Mouse (Mus musculus): ENCODE measurements at regions not wholly inside any gene's neighbourhood (a gene's known extent, or its start where the extent isn't known, plus 50 kb on each side); places are given as distances from the start of the nearest gene placed in this dataset.
A peak's percentile ranks its signal among the peaks of the same experiment; 100 is the strongest.

DNA sequence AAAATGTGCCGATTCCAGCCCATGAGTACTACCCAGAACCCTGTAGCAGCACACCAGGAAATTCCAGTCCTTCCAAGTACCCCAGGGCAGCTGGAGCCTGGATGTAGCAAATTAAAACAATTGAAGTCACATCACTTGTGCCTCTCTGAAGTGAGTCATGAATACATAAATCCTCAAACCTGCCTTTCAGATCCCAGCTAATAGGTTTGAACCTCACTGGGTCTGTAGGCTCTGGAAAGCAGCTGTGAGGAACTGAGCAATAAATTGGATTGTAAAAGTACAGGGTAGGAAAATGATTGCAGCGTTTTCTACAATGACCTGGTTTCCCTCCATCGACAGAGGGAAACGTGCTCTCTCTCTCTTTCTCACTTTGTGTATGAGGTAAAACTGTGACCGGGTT is 101.6 kb upstream of the Topaz1 start:
- no peak overlapping the region for H3K9ac ChIP-seq (ENCODE audit: low read length)
- H3K36me3 ChIP-seq (ENCODE audit: control insufficient read depth, insufficient read depth, low read length) = no peaks in the 10 kb centered on the region
- no peaks in the 10 kb centered on the region for H3K9me3 ChIP-seq (ENCODE audit: control insufficient read depth, low read length)
- H3K27ac ChIP-seq (replicated peaks in 1 of 2; ENCODE audit: control insufficient read depth in 1 of 2, insufficient read depth in 1 of 2, low read depth in 2 of 2, low read length in 2 of 2) = no peak overlapping the region
- 82% methylated on average over 5 of the region's 5 CpGs for WGBS
- no peak for ATAC-seq (ENCODE audit: insufficient number of reproducible peaks, insufficient read depth, low FRiP score, low read depth)
- no peak overlapping the region for H3K4me2 ChIP-seq (ENCODE audit: low read length)
- H3K27me3 ChIP-seq (ENCODE audit: control insufficient read depth, insufficient read depth, low read length) = 0 out of 2 replicates have a peak, but pooled peaks cover 3% of the 10 kb centered on the region
- no peak overlapping the region for H3K4me3 ChIP-seq (ENCODE audit: control insufficient read depth in 1 of 2, insufficient read depth in 1 of 2, low read depth in 1 of 2, low read length in 2 of 2)
- H3K4me1 ChIP-seq (ENCODE audit: control insufficient read depth in 2 of 2, insufficient read depth in 2 of 2, low read length in 2 of 2) = no peaks in the 10 kb centered on the region

- Histone ChIP-seq H3K4me2 (ENCODE audit: low read length) (no peak overlapping the region), H3K27me3 (ENCODE audit: control insufficient read depth, insufficient read depth, low read length) (0 out of 2 replicates have a peak, but pooled peaks cover 3% of the 10 kb centered on the region), H3K4me3 (ENCODE audit: control insufficient read depth in 1 of 2, insufficient read depth in 1 of 2, low read depth in 1 of 2, low read length in 2 of 2) (no peak overlapping the region), H3K9me3 (ENCODE audit: control insufficient read depth, low read length) (no peaks in the 10 kb centered on the region), H3K4me1 (ENCODE audit: control insufficient read depth in 2 of 2, insufficient read depth in 2 of 2, low read length in 2 of 2) (no peaks in the 10 kb centered on the region), H3K27ac (replicated peaks in 1 of 2; ENCODE audit: control insufficient read depth in 1 of 2, insufficient read depth in 1 of 2, low read depth in 2 of 2, low read length in 2 of 2) (no peak overlapping the region), H3K9ac (ENCODE audit: low read length) (no peak overlapping the region), H3K36me3 (ENCODE audit: control insufficient read depth, insufficient read depth, low read length) (no peaks in the 10 kb centered on the region)
- no peak for ATAC-seq (ENCODE audit: insufficient number of reproducible peaks, insufficient read depth, low FRiP score, low read depth)
- 80% methylated on average over 3 of the region's 3 CpGs for WGBS
Measured at GRCm38 (mm10) chr9:122650862-122651261, 96.3 kb upstream of the Topaz1 start.

DNA sequence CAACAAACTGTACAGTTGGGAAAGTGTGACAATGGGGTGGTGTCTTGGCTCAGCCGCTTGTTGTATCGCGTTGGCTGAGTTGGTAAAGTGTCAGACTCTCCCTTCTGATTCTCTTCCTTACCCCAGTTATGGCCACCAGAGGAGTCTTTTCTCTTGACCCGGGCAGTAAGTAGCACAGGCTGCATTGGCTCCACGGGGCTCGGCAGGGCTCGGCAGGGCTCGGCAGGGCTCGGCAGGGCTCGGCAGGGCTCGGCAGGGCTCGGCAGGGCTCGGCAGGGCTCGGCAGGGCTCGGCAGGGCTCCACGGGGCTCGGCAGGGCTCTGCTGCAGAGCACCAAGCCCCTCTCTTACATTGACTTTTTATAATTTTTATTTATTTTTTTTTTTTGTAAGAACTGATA is 91.6 kb upstream of the Topaz1 start:
- no peak for ATAC-seq (ENCODE audit: insufficient number of reproducible peaks, insufficient read depth, low FRiP score, low read depth)
- Histone ChIP-seq H3K9me3 (ENCODE audit: control insufficient read depth, low read length) (no peaks in the 10 kb centered on the region), H3K4me3 (ENCODE audit: control insufficient read depth in 1 of 2, insufficient read depth in 1 of 2, low read depth in 1 of 2, low read length in 2 of 2) (no peak overlapping the region), H3K4me2 (ENCODE audit: low read length) (no peak overlapping the region), H3K27ac (replicated peaks in 1 of 2; ENCODE audit: control insufficient read depth in 1 of 2, insufficient read depth in 1 of 2, low read depth in 2 of 2, low read length in 2 of 2) (no peak overlapping the region), H3K9ac (ENCODE audit: low read length) (no peak overlapping the region), H3K36me3 (ENCODE audit: control insufficient read depth, insufficient read depth, low read length) (no peaks in the 10 kb centered on the region), H3K4me1 (ENCODE audit: control insufficient read depth in 2 of 2, insufficient read depth in 2 of 2, low read length in 2 of 2) (no peaks in the 10 kb centered on the region), H3K27me3 (ENCODE audit: control insufficient read depth, insufficient read depth, low read length) (no peaks in the 10 kb centered on the region)
- 30% methylated on average over 17 of the region's 17 CpGs for WGBS

GRCm38 (mm10) chr9:122660050-122660449 is 87.1 kb upstream of the Topaz1 start:
- WGBS = 54% methylated on average over 9 of the region's 9 CpGs
- no peaks in the 10 kb centered on the region for H3K9me3 ChIP-seq (ENCODE audit: control insufficient read depth, low read length)
- no peak overlapping the region for H3K4me3 ChIP-seq (ENCODE audit: control insufficient read depth in 1 of 2, insufficient read depth in 1 of 2, low read depth in 1 of 2, low read length in 2 of 2)
- ATAC-seq (ENCODE audit: insufficient number of reproducible peaks, insufficient read depth, low FRiP score, low read depth) = no peak
- H3K27me3 ChIP-seq (ENCODE audit: control insufficient read depth, insufficient read depth, low read length) = no peaks in the 10 kb centered on the region
- H3K4me2 ChIP-seq (ENCODE audit: low read length) = no peak overlapping the region
- H3K27ac ChIP-seq (replicated peaks in 1 of 2; ENCODE audit: control insufficient read depth in 1 of 2, insufficient read depth in 1 of 2, low read depth in 2 of 2, low read length in 2 of 2) = no peak overlapping the region
- H3K36me3 ChIP-seq (ENCODE audit: control insufficient read depth, insufficient read depth, low read length) = no peaks in the 10 kb centered on the region
- no peaks in the 10 kb centered on the region for H3K4me1 ChIP-seq (ENCODE audit: control insufficient read depth in 2 of 2, insufficient read depth in 2 of 2, low read length in 2 of 2)
- H3K9ac ChIP-seq (ENCODE audit: low read length) = no peak overlapping the region

GRCm38 (mm10) chr9:122666978-122667645 is 80.0 kb upstream of the Topaz1 start:
- WGBS = 40% methylated on average over 3 of the region's 5 CpGs
- H3K9me3 ChIP-seq (ENCODE audit: control insufficient read depth, low read length) = no peaks in the 10 kb centered on the region

GRCm38 (mm10) chr9:122667646-122667981 is 79.5 kb upstream of the Topaz1 start:
- Histone ChIP-seq H3K9ac (ENCODE audit: low read length) (no peak overlapping the region), H3K36me3 (ENCODE audit: control insufficient read depth, insufficient read depth, low read length) (no peaks in the 10 kb centered on the region), H3K4me3 (ENCODE audit: control insufficient read depth in 1 of 2, insufficient read depth in 1 of 2, low read depth in 1 of 2, low read length in 2 of 2) (no peak overlapping the region), H3K27me3 (ENCODE audit: control insufficient read depth, insufficient read depth, low read length) (no peaks in the 10 kb centered on the region), H3K27ac (replicated peaks in 1 of 2; ENCODE audit: control insufficient read depth in 1 of 2, insufficient read depth in 1 of 2, low read depth in 2 of 2, low read length in 2 of 2) (no peak overlapping the region), H3K9me3 (ENCODE audit: control insufficient read depth, low read length) (no peaks in the 10 kb centered on the region), H3K4me1 (ENCODE audit: control insufficient read depth in 2 of 2, insufficient read depth in 2 of 2, low read length in 2 of 2) (no peaks in the 10 kb centered on the region; a peak in 1 of 4 replicates), H3K4me2 (ENCODE audit: low read length) (no peak overlapping the region)
- ATAC-seq (ENCODE audit: insufficient number of reproducible peaks, insufficient read depth, low FRiP score, low read depth) = no peak
- 53% methylated on average over 3 of the region's 3 CpGs for WGBS

More at GRCm38 (mm10) chr9:122666978-122667645, 80.0 kb upstream of the Topaz1 start:
- Histone ChIP-seq H3K36me3 (ENCODE audit: control insufficient read depth, insufficient read depth, low read length) (no peaks in the 10 kb centered on the region), H3K27ac (replicated peaks in 1 of 2; ENCODE audit: control insufficient read depth in 1 of 2, insufficient read depth in 1 of 2, low read depth in 2 of 2, low read length in 2 of 2) (no peak overlapping the region), H3K9ac (ENCODE audit: low read length) (no peak overlapping the region), H3K4me2 (ENCODE audit: low read length) (no peak overlapping the region), H3K4me1 (ENCODE audit: control insufficient read depth in 2 of 2, insufficient read depth in 2 of 2, low read length in 2 of 2) (no peaks in the 10 kb centered on the region; a peak in 1 of 4 replicates), H3K27me3 (ENCODE audit: control insufficient read depth, insufficient read depth, low read length) (no peaks in the 10 kb centered on the region), H3K4me3 (ENCODE audit: control insufficient read depth in 1 of 2, insufficient read depth in 1 of 2, low read depth in 1 of 2, low read length in 2 of 2) (no peak overlapping the region)
- ATAC-seq (ENCODE audit: insufficient number of reproducible peaks, insufficient read depth, low FRiP score, low read depth) = no peak

GRCm38 (mm10) chr9:122673777-122674176 is 73.4 kb upstream of the Topaz1 start:
- H3K4me1 ChIP-seq (ENCODE audit: control insufficient read depth in 2 of 2, insufficient read depth in 2 of 2, low read length in 2 of 2) = peaks cover 11 to 16% of the 10 kb centered on the region in 2 experiments; a peak in 3 of 4 replicates
- H3K9ac ChIP-seq (ENCODE audit: low read length) = no peak overlapping the region
- no peaks in the 10 kb centered on the region for H3K27me3 ChIP-seq (ENCODE audit: control insufficient read depth, insufficient read depth, low read length)
- H3K36me3 ChIP-seq (ENCODE audit: control insufficient read depth, insufficient read depth, low read length) = no peaks in the 10 kb centered on the region
- no peak for ATAC-seq (ENCODE audit: insufficient number of reproducible peaks, insufficient read depth, low FRiP score, low read depth)
- peak overlapping the region; percentile 33 to 55; a peak in 3 of 4 replicates for H3K27ac ChIP-seq (replicated peaks in 1 of 2; ENCODE audit: control insufficient read depth in 1 of 2, insufficient read depth in 1 of 2, low read depth in 2 of 2, low read length in 2 of 2)
- H3K4me2 ChIP-seq (ENCODE audit: low read length) = no peak overlapping the region
- no peaks in the 10 kb centered on the region for H3K9me3 ChIP-seq (ENCODE audit: control insufficient read depth, low read length)
- WGBS = 50% methylated on average over 3 of the region's 3 CpGs
- no peak overlapping the region for H3K4me3 ChIP-seq (ENCODE audit: control insufficient read depth in 1 of 2, insufficient read depth in 1 of 2, low read depth in 1 of 2, low read length in 2 of 2)

All from heart, embryonic 14.5 days (tissue).